Mouse (Mus musculus) gastrocnemius, adult 18-20 months (tissue): ENCODE measurements around the gene 1700040F15Rik. TPM values are rescaled to one million over a fixed set of nuclear protein-coding genes. Genes with fewer than 3 reads are reported as not detected.
"Not testable (repeated sequence)": the region's sequence is repeated elsewhere in the genome, so short reads cannot be mapped to it uniquely, and the experiment has no call there.

Experiments used
- DNase-seq: peaks from one replicate; pipeline ENCODE4 v3.0.0; 2021; ENCODE audit warnings: low spot score
- long read RNA-seq, 2 experiments: library from polyadenylated mRNA; stranded (forward); transcript quantifications; one replicate each; pipeline ENCODE4 v2.0.0; 2021
- total RNA-seq, 2 experiments: library from RNA; stranded (reverse); gene quantifications; 2 replicates each; pipeline ENCODE4 v1.2.3; 2021

1700040F15Rik gene
- total RNA-seq, result not detected
- long read RNA-seq, experiment 1, result 0 reads
- long read RNA-seq, experiment 2, result 0 reads

DNA sequence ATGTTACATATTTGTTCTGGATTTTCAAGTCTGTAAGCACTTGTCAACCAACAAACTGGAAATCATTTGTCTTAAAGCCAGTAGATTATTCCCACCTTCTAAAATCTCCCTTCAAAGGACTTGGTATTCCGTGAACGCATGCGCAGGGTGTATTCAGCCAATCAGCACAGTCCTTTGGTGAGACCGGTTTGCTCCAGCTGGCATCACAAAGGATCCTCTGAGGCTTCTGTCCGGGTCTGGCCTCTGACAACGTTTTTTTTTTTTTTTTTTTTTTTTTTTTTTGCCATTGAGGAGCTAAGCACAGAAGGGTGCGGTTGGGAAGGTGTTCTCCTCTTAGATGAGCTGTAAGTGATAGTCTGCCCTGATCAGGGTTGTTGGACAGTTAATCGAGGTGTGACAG lies at the start of gene 1700040F15Rik:
1700040F15Rik (plus strand) TSS at position 301 of the 400 bp plus-strand sequence.
- not testable (repeated sequence) for DNase-seq
